Mouse (Mus musculus) testis, adult 2 months (tissue): ENCODE measurements around the gene Dnmt3b. TPM values are rescaled to one million over a fixed set of nuclear protein-coding genes. Genes with fewer than 3 reads are reported as not detected.
"Not testable (repeated sequence)": the region's sequence is repeated elsewhere in the genome, so short reads cannot be mapped to it uniquely, and the experiment has no call there.

Experiments used
- H3K27ac ChIP-seq: fragments of 200-500 bp; 2 replicates; pipeline ENCODE4 v1.5.1; 2012; ENCODE audit warnings: low read depth, low read length; ENCODE audit not compliant: control insufficient read depth, insufficient read depth
- H3K27me3 ChIP-seq: fragments of 200-500 bp; 2 replicates; pipeline ENCODE4 v1.6.1; 2012; ENCODE audit warnings: mild to moderate bottlenecking, low read length, moderate library complexity; ENCODE audit not compliant: control insufficient read depth, insufficient read depth
- H3K36me3 ChIP-seq: fragments of 200-500 bp; 2 replicates; pipeline ENCODE4 v1.6.1; 2012; ENCODE audit warnings: mild to moderate bottlenecking, low read length; ENCODE audit not compliant: control insufficient read depth, insufficient read depth
- H3K4me1 ChIP-seq: fragments of 200-500 bp; 2 replicates; pipeline ENCODE4 v1.6.1; 2012; ENCODE audit warnings: low read length; ENCODE audit not compliant: control insufficient read depth, insufficient read depth
- H3K4me3 ChIP-seq: fragments of 200-500 bp; 2 replicates; pipeline ENCODE4 v1.5.1; 2012; ENCODE audit warnings: low read depth, mild to moderate bottlenecking, low read length, moderate library complexity, mixed read lengths; ENCODE audit not compliant: control insufficient read depth
- CTCF ChIP-seq: fragments of 200-500 bp; IDR thresholded peaks from 2 replicates; pipeline ENCODE4 v1.5.1; 2012; ENCODE audit warnings: low read depth, mild to moderate bottlenecking, inconsistent platforms, low read length, moderate library complexity; ENCODE audit not compliant: control insufficient read depth, insufficient read depth, insufficient replicate concordance
- POLR2A ChIP-seq: fragments of 200-500 bp; IDR thresholded peaks from 2 replicates; pipeline ENCODE4 v1.6.1; 2012; ENCODE audit warnings: low read depth, mild to moderate bottlenecking, inconsistent platforms, low read length, moderate library complexity; ENCODE audit not compliant: control insufficient read depth
- polyA plus RNA-seq: library from polyadenylated mRNA; depleted of rRNA; stranded (reverse); fragments of >200 nt; gene quantifications from 2 replicates; pipeline ENCODE4 v1.2.3, GENCODE M21; 2012

Gene Dnmt3b
- polyA plus RNA-seq, 1 experiment = 2.9 TPM

DNA sequence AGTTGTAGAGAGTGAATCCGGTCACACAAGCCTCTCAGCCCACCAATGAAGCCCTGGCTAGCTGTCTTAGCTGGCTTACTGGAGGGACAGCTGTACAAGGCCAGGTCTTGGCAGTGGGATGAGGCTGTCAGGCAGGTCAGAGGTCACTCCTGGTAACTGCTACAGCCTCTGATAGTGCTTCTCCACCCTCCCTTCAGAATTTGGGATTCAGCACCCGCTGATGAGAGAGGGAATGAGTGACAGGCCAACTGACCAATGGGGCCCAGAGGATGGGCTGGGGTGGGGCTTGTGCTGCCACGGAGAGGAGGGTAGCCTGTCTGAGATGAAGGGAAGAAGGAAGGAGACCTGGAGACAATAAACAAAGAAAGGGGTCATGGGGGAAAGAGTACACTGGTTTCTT, 11.4 kb downstream of the Dnmt3b start:
- Histone ChIP-seq H3K4me3 (no peak overlapping the region), H3K27ac (no peak overlapping the region), H3K4me1 (no peaks in the 10 kb centered on the region; the same call in none of the 2 replicates), H3K36me3 (no peaks in the 10 kb centered on the region), H3K27me3 (no peaks in the 10 kb centered on the region)
- TF ChIP-seq POLR2A (no peak), CTCF (no peak)

- no peak for TF ChIP-seq POLR2A
- no peak for TF ChIP-seq CTCF
- H3K27me3 ChIP-seq = no peaks in the 10 kb centered on the region
- no peaks in the 10 kb centered on the region; the same call in none of the 2 replicates for H3K4me1 ChIP-seq
- no peak overlapping the region for H3K27ac ChIP-seq
- H3K4me3 ChIP-seq = no peak overlapping the region
- H3K36me3 ChIP-seq = no peaks in the 10 kb centered on the region
These were observed 16.2 kb downstream of the Dnmt3b start for GRCm38 (mm10) chr2:153665401-153665800.

DNA sequence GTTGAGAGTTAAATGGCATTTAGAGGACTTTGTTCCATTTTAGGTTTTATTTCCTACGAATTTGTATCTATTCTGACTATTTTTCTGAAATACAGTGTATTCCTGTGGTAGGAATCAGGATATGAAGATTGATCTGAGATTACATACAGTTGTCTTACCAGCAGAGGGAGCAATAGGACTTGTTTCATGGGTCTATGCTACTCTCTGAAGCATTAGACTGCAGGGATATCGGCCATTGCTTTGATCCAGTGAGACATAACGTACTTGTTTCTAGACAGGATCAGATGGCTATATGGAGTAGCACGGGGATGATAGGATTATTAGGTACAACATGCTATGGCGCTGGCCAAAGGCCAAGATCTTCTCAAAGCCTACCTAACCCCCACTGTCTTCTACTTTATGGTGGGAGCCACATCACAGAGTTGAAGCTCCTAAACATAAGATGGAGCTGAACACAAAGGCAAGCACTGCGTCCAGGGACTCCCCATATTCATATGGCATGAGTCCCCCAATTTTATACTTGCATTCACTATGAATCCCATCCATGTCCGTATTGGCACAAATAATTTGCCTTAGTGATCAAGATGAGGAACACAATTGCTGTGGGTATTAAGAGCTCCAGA, 19.6 kb downstream of the Dnmt3b start:
- H3K4me1 ChIP-seq = no peaks in the 10 kb centered on the region
- no peak overlapping the region for H3K4me3 ChIP-seq
- no peaks in the 10 kb centered on the region for H3K36me3 ChIP-seq
- no peak for TF ChIP-seq CTCF
- no peak for TF ChIP-seq POLR2A
- no peak overlapping the region for H3K27ac ChIP-seq
- H3K27me3 ChIP-seq = no peaks in the 10 kb centered on the region

GRCm38 (mm10) chr2:153670111-153670510, 20.9 kb downstream of the Dnmt3b start:
- Histone ChIP-seq H3K27me3 (no peaks in the 10 kb centered on the region), H3K27ac (no peak overlapping the region), H3K4me3 (no peak overlapping the region), H3K36me3 (no peaks in the 10 kb centered on the region), H3K4me1 (no peaks in the 10 kb centered on the region)
- no peak for TF ChIP-seq CTCF
- no peak for TF ChIP-seq POLR2A

- Histone ChIP-seq H3K4me1 (no peaks in the 10 kb centered on the region), H3K36me3 (no peaks in the 10 kb centered on the region; the same call in 1 of the 2 replicates), H3K4me3 (no peak overlapping the region), H3K27me3 (no peaks in the 10 kb centered on the region), H3K27ac (no peak overlapping the region)
- TF ChIP-seq CTCF = no peak
- TF ChIP-seq POLR2A = no peak
These were observed 23.4 kb downstream of the Dnmt3b start for GRCm38 (mm10) chr2:153672619-153673018.

DNA sequence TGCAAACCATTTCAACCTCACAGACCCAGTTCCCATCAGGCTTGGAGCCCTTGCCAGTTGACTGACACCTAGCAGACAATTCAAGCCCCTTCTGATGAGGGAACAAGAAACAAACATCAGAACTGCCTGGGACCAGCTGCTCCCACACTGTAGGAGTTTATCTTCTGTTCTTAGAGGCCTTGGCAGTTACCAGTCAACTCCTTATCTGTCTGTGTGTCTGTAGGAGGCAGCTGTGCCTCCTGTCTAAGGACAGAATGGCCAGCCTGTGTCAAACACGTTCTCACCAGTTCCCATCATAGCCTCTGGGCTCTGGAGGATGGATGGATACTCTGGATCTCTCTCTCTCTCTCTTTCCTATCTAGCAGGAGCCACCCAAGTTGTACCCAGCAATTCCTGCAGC, 26.1 kb downstream of the Dnmt3b start:
- H3K27me3 ChIP-seq, H3K36me3 ChIP-seq: not testable (repeated sequence)

GRCm38 (mm10) chr2:153676944-153677343, 27.7 kb downstream of the Dnmt3b start:
- Histone ChIP-seq H3K4me1 (no peaks in the 10 kb centered on the region), H3K4me3 (peak overlapping the region; percentile 80), H3K36me3 (no peaks in the 10 kb centered on the region; the same call in 1 of the 2 replicates), H3K27me3 (no peaks in the 10 kb centered on the region), H3K27ac (no peak overlapping the region)
- no peak for TF ChIP-seq CTCF
- no peak for TF ChIP-seq POLR2A

More for the DNA sequence above, 26.1 kb downstream of the Dnmt3b start:
- H3K4me1 ChIP-seq, H3K27ac ChIP-seq, H3K4me3 ChIP-seq: not testable (repeated sequence)

DNA sequence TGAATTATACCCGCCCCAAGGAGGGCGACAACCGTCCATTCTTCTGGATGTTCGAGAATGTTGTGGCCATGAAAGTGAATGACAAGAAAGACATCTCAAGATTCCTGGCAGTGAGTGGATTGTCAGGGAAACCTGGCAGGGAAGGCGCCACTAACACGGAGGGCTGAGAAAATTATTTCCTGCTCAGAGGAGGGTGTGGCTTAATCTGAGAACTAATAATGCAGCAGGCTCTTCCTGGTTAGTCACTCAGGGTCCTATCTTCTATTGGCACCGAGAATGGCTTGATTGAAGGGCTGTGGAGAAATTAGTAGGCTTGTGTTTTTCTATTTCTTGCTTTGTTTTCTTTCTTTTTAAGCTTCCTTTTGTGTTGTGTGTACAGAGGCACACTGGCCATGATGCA, 28.3 kb downstream of the Dnmt3b start:
- H3K36me3 ChIP-seq = no peaks in the 10 kb centered on the region; the same call in 1 of the 2 replicates
- peak overlapping the region; percentile 80 for H3K4me3 ChIP-seq
- no peak overlapping the region for H3K27ac ChIP-seq
- H3K27me3 ChIP-seq = no peaks in the 10 kb centered on the region
- no peak for TF ChIP-seq CTCF
- TF ChIP-seq POLR2A = no peak
- no peaks in the 10 kb centered on the region for H3K4me1 ChIP-seq
